Comparison of ENCODE assay signal across 8 mouse cellular contexts in genomic region chr2:146856120-146856519, GRCm38 (mm10). TPM values are rescaled to one million over a fixed set of nuclear protein-coding genes. Genes with fewer than 3 reads are reported as not detected.
A peak's percentile ranks its signal among the peaks of the same experiment; 100 is the strongest.
DNase-seq lines count a peak whose midpoint lies in the region; ATAC-seq and TF ChIP-seq lines count a peak whose summit lies in the region.

No protein-coding gene starts in this region.

- H3K79me2 ChIP-seq in heart, adult 2 months (replicated peaks; ENCODE audit: control insufficient read depth, insufficient read depth, low read length) = no peaks in the 10 kb centered on the region

- TF ChIP-seq CTCF in heart, adult 2 months (IDR thresholded peaks at IDR 0.05) = no peak
- no peak for TF ChIP-seq CTCF in cortical plate, adult 2 months (IDR thresholded peaks at IDR 0.05; ENCODE audit: extremely low read depth, insufficient read depth, low read length)
- no peak for TF ChIP-seq CTCF in stomach, postnatal 0 days (IDR thresholded peaks at IDR 0.05; ENCODE audit: low read depth)

- no peak for DNase-seq in heart, adult 2 months
- DNase-seq in heart, adult 8-10 months (ENCODE audit: low spot score) = no peak
- peak; percentile 78 for DNase-seq in CD4-positive, CD25-positive, alpha-beta regulatory T cell, adult 2 months (ENCODE audit: low read depth, low spot score)
- peak; percentile 39 for DNase-seq in lung, postnatal 36 days
- no peak for DNase-seq in stomach, postnatal 0 days (ENCODE audit: low spot score)
- no peak for DNase-seq in left cerebral cortex, adult 8-10 months (ENCODE audit: low spot score in 2 of 2)

- H3K27ac ChIP-seq in heart, adult 2 months = peak overlapping the region; percentile 95
- peak overlapping the region; percentile 71; the same call in 1 of the 2 replicates for H3K27ac ChIP-seq in cortical plate, adult 2 months (ENCODE audit: insufficient read depth, low read length)
- H3K27ac ChIP-seq in hindbrain, embryonic 15.5 days (replicated peaks) = peak overlapping the region; percentile 75
- H3K27ac ChIP-seq in stomach, postnatal 0 days (replicated peaks) = peak overlapping the region; percentile 53

- H3K4me3 ChIP-seq in heart, adult 2 months = peak overlapping the region; percentile 97
- peak overlapping the region; percentile 92 for H3K4me3 ChIP-seq in cortical plate, adult 2 months (ENCODE audit: insufficient read depth, low read length)
- H3K4me3 ChIP-seq in hindbrain, embryonic 15.5 days = peak overlapping the region; percentile 52
- peak overlapping the region; percentile 79 for H3K4me3 ChIP-seq in stomach, postnatal 0 days (ENCODE audit: low read depth, low read length)

- intact Hi-C loops in heart, adult 2 months (cut with DNase I) = loop anchor here (5.0 to 10.0 kb wide), 3 partner anchors 101 to 319 kb away; partner anchors contain the start of gene Xrn2

- H3K27me3 ChIP-seq in heart, adult 2 months (ENCODE audit: control insufficient read depth, insufficient read depth, low read length) = no peaks in the 10 kb centered on the region
- H3K27me3 ChIP-seq in hindbrain, embryonic 15.5 days = no peaks in the 10 kb centered on the region
- no peaks in the 10 kb centered on the region for H3K27me3 ChIP-seq in stomach, postnatal 0 days (ENCODE audit: control insufficient read depth, insufficient read depth, low read length)

- 1% methylated on average over 11 of the region's 11 CpGs for WGBS in heart, adult 2 months
- WGBS in hindbrain, embryonic 15.5 days = 4% methylated on average over 11 of the region's 11 CpGs
- under 1% methylated on average over 11 of the region's 11 CpGs for WGBS in stomach, postnatal 0 days

- no peaks in the 10 kb centered on the region for H3K9me3 ChIP-seq in hindbrain, embryonic 15.5 days
- H3K9me3 ChIP-seq in stomach, postnatal 0 days (ENCODE audit: control insufficient read depth, low read length) = no peaks in the 10 kb centered on the region

- peak overlapping the region; percentile 79 for H3K4me2 ChIP-seq in hindbrain, embryonic 15.5 days
- peak overlapping the region; percentile 91 for H3K4me2 ChIP-seq in stomach, postnatal 0 days (replicated peaks; ENCODE audit: low read depth)

- no peak for ATAC-seq in hindbrain, embryonic 15.5 days (ENCODE audit: low FRiP score, low read depth)
- peak; percentile 36; the same call in 1 of the 2 replicates for ATAC-seq in stomach, postnatal 0 days (ENCODE audit: low FRiP score, low TSS enrichment)

- TF ChIP-seq EP300 in heart, adult 2 months (IDR thresholded peaks at IDR 0.05; ENCODE audit: insufficient read depth, low read depth, low read length) = no peak
- TF ChIP-seq EP300 in stomach, postnatal 0 days (optimal IDR thresholded peaks at IDR 0.05) = no peak

- no peaks in the 10 kb centered on the region for H3K36me3 ChIP-seq in heart, adult 2 months (ENCODE audit: control insufficient read depth, insufficient read depth, low read length)
- H3K36me3 ChIP-seq in hindbrain, embryonic 15.5 days = no peaks in the 10 kb centered on the region
- H3K36me3 ChIP-seq in stomach, postnatal 0 days (ENCODE audit: control insufficient read depth, insufficient read depth, low read length) = no peaks in the 10 kb centered on the region

- H3K4me1 ChIP-seq in heart, adult 2 months (ENCODE audit: control insufficient read depth, insufficient read depth, low read length) = peaks cover 1% of the 10 kb centered on the region
- H3K4me1 ChIP-seq in cortical plate, adult 2 months (ENCODE audit: control insufficient read depth, insufficient read depth, low read length) = no peaks in the 10 kb centered on the region
- peaks cover 11% of the 10 kb centered on the region; the same call in 1 of the 2 replicates for H3K4me1 ChIP-seq in hindbrain, embryonic 15.5 days (replicated peaks)
- H3K4me1 ChIP-seq in stomach, postnatal 0 days (replicated peaks; ENCODE audit: control insufficient read depth, insufficient read depth) = no peaks in the 10 kb centered on the region

- TF ChIP-seq POLR2A in heart, adult 2 months (IDR thresholded peaks at IDR 0.05; ENCODE audit: insufficient read depth, low read depth, low read length) = no peak
- TF ChIP-seq POLR2A in cortical plate, adult 2 months (IDR thresholded peaks at IDR 0.05; ENCODE audit: extremely low read depth, insufficient read depth, low read length) = no peak

- peak overlapping the region; percentile 87 for H3K9ac ChIP-seq in heart, adult 2 months (ENCODE audit: low read depth, low read length)
- peak overlapping the region; percentile 57 for H3K9ac ChIP-seq in hindbrain, embryonic 15.5 days
- H3K9ac ChIP-seq in stomach, postnatal 0 days (ENCODE audit: low read length) = peak overlapping the region; percentile 86

RNA-seq across cellular contexts. Expression of gene Kiz, which starts 0.5 kb away (rescaled TPM):
- 100 to 1,000 TPM in 1 of 2 experiments, 10 to 100 TPM in 1; 97.9 to 124 TPM for total RNA-seq in heart, adult 2 months (2021)
- polyA plus RNA-seq in heart, adult 2 months (2012; rRNA removed) = 16.2 and 29.1 TPM in 2 replicates
- 100 to 1,000 TPM; 111 to 137 (median 121) TPM for total RNA-seq in heart, adult 8-10 months (2022)
- 13.8 and 16.0 TPM in 2 replicates for polyA plus RNA-seq in cortical plate, adult 2 months (2012; rRNA removed)
- 22.1 and 24.5 TPM in 2 replicates for polyA plus RNA-seq in hindbrain, embryonic 15.5 days (2015; fragmentation: Nextera tagmentation; extraction: Ambion mirVana)
- 11.7 and 13.3 TPM in 2 replicates for polyA plus RNA-seq in stomach, postnatal 0 days (2015; fragmentation: Nextera tagmentation; extraction: Ambion mirVana)
- total RNA-seq in left cerebral cortex, adult 8-10 months (2022) = 10 to 100 TPM; 24.2 to 26.9 (median 25.5) TPM

Comparison
In these comparisons a context has a peak if more than half of its experiments do, and no peak if none do; other contexts are left out.
1. DNase-seq: peak in CD4-positive, CD25-positive, alpha-beta regulatory T cell, adult 2 months (single experiment) and lung, postnatal 36 days (single experiment); none in heart, adult 2 months (0 of 2), heart, adult 8-10 months (single experiment), stomach, postnatal 0 days (single experiment) and left cerebral cortex, adult 8-10 months (0 of 2).
2. Peak in every context shown above with its lines, with median percentiles within 50 percentile points of each other: H3K27ac ChIP-seq, H3K4me3 ChIP-seq and H3K9ac ChIP-seq.